27 mouse cellular contexts compared by ENCODE assay signal in genomic region chr2:113016236-113016635, GRCm38 (mm10).
A peak's percentile ranks its signal among the peaks of the same experiment; 100 is the strongest.
DNase-seq lines count a peak whose midpoint lies in the region; ATAC-seq lines count a peak whose summit lies in the region.
"Had no signal": no experiment of that assay in that cellular context is flagged by ENCODE, and none has a peak within 500 bp of the region (broad histone marks: within the 10 kb centered on the region; RNA-seq: fewer than 3 reads in every experiment).

No protein-coding gene starts in this region.

- peak; percentile 43 for ATAC-seq in forebrain, embryonic 16.5 days
- ATAC-seq in forebrain, embryonic 12.5 days (ENCODE audit: low FRiP score): no peak
- ATAC-seq in lung, embryonic 16.5 days (ENCODE audit: low read depth): no peak
- ATAC-seq: activated CD4-positive, CD25-positive, alpha-beta regulatory T cell, adult 4 months; CD4-positive, CD25-positive, alpha-beta regulatory T cell, adult 4 months; forebrain, embryonic 14.5 days; liver, embryonic 12.5 days had no signal

- H3K4me1 ChIP-seq in forebrain, embryonic 16.5 days (replicated peaks; ENCODE audit: control insufficient read depth, insufficient read depth, low read length): no peaks in the 10 kb centered on the region
- no peaks in the 10 kb centered on the region for H3K4me1 ChIP-seq in forebrain, embryonic 12.5 days
- no peaks in the 10 kb centered on the region for H3K4me1 ChIP-seq in lung, embryonic 16.5 days (replicated peaks; ENCODE audit: control insufficient read depth, insufficient read depth, low read length)
- H3K4me1 ChIP-seq: embryonic facial prominence, embryonic 10.5 days; heart, embryonic 12.5 days; limb, embryonic 12.5 days; liver, embryonic 12.5 days; stomach, embryonic 15.5 days had no signal

- H3K4me3 ChIP-seq in forebrain, embryonic 16.5 days (replicated peaks; ENCODE audit: low read length): no peak overlapping the region
- no peak overlapping the region for H3K4me3 ChIP-seq in forebrain, embryonic 12.5 days (replicated peaks)
- H3K4me3 ChIP-seq in lung, embryonic 16.5 days (ENCODE audit: low read length): no peak overlapping the region
- H3K4me3 ChIP-seq: embryonic facial prominence, embryonic 10.5 days; heart, embryonic 12.5 days; left cerebral cortex, adult 2 months; limb, embryonic 12.5 days; liver, embryonic 12.5 days; stomach, embryonic 15.5 days had no signal

- H3K36me3 ChIP-seq in forebrain, embryonic 16.5 days (ENCODE audit: control insufficient read depth, insufficient read depth): no peaks in the 10 kb centered on the region
- H3K36me3 ChIP-seq in forebrain, embryonic 12.5 days (replicated peaks): no peaks in the 10 kb centered on the region
- H3K36me3 ChIP-seq in lung, embryonic 16.5 days (ENCODE audit: control insufficient read depth, insufficient read depth, low read length): no peaks in the 10 kb centered on the region
- H3K36me3 ChIP-seq: embryonic facial prominence, embryonic 10.5 days; heart, embryonic 12.5 days; limb, embryonic 12.5 days; liver, embryonic 12.5 days; stomach, embryonic 15.5 days had no signal

- no peak overlapping the region for H3K4me2 ChIP-seq in forebrain, embryonic 16.5 days (ENCODE audit: low read length)
- no peak overlapping the region for H3K4me2 ChIP-seq in forebrain, embryonic 12.5 days
- H3K4me2 ChIP-seq in lung, embryonic 16.5 days (ENCODE audit: low read depth, low read length): no peak overlapping the region
- H3K4me2 ChIP-seq: heart, embryonic 12.5 days; limb, embryonic 12.5 days; liver, embryonic 12.5 days; stomach, embryonic 15.5 days had no signal

- H3K9me3 ChIP-seq in forebrain, embryonic 16.5 days (ENCODE audit: control insufficient read depth, low read length): no peaks in the 10 kb centered on the region
- H3K9me3 ChIP-seq in forebrain, embryonic 12.5 days: no peaks in the 10 kb centered on the region
- H3K9me3 ChIP-seq in lung, embryonic 16.5 days (ENCODE audit: control insufficient read depth, low read length): no peaks in the 10 kb centered on the region
- H3K9me3 ChIP-seq: embryonic facial prominence, embryonic 10.5 days; heart, embryonic 12.5 days; limb, embryonic 12.5 days; liver, embryonic 12.5 days; stomach, embryonic 15.5 days had no signal

- 66% methylated on average over 2 of the region's 2 CpGs for WGBS in forebrain, embryonic 16.5 days
- WGBS in forebrain, embryonic 12.5 days: 73% methylated on average over 2 of the region's 2 CpGs
- WGBS in lung, embryonic 16.5 days: 86% methylated on average over 2 of the region's 2 CpGs

- H3K27ac ChIP-seq in forebrain, embryonic 16.5 days (ENCODE audit: low read length): no peak overlapping the region
- H3K27ac ChIP-seq in forebrain, embryonic 12.5 days: no peak overlapping the region
- H3K27ac ChIP-seq in lung, embryonic 16.5 days (ENCODE audit: low read length): 0 out of 2 replicates have a peak overlapping the region, but pooled peaks have one; percentile 6
- H3K27ac ChIP-seq: embryonic facial prominence, embryonic 10.5 days; left cerebral cortex, adult 2 months; limb, embryonic 12.5 days; liver, embryonic 12.5 days; stomach, embryonic 15.5 days had no signal

- no peak for DNase-seq in lung, postnatal 14 days
- peak; percentile 46 for DNase-seq in cerebellum, adult 11-12 months
- peak; percentile 86 to 91 for DNase-seq in cerebellum, postnatal 14 days
- DNase-seq in retina, postnatal 1 day: no peak
- no peak for DNase-seq in gastrocnemius, postnatal 36 days
- DNase-seq: adrenal gland, postnatal 10 days; heart, postnatal 14 days; kidney, adult 2 months; kidney, postnatal 25 days; lung, adult 2 months; lung, postnatal 4 days; midbrain, embryonic 14.5 days; right cerebral cortex, postnatal 25 days; thymus, adult 18-20 months; thymus, postnatal 4 days had no signal

- H3K9ac ChIP-seq in forebrain, embryonic 16.5 days (replicated peaks; ENCODE audit: low read depth, low read length): no peak overlapping the region
- no peak overlapping the region for H3K9ac ChIP-seq in forebrain, embryonic 12.5 days
- no peak overlapping the region for H3K9ac ChIP-seq in lung, embryonic 16.5 days (ENCODE audit: low read length)
- H3K9ac ChIP-seq: heart, embryonic 12.5 days; limb, embryonic 12.5 days; liver, embryonic 12.5 days; stomach, embryonic 15.5 days had no signal

- intact Hi-C loops in gastrocnemius, postnatal 36 days (cut with DNase I): no loop called here

- no peaks in the 10 kb centered on the region for H3K27me3 ChIP-seq in forebrain, embryonic 16.5 days (replicated peaks; ENCODE audit: control insufficient read depth, insufficient read depth, low read length)
- H3K27me3 ChIP-seq in forebrain, embryonic 12.5 days: no peaks in the 10 kb centered on the region
- H3K27me3 ChIP-seq in lung, embryonic 16.5 days (ENCODE audit: control insufficient read depth, insufficient read depth, low read depth, low read length): no peaks in the 10 kb centered on the region
- H3K27me3 ChIP-seq: heart, embryonic 12.5 days; limb, embryonic 12.5 days; liver, embryonic 12.5 days; stomach, embryonic 15.5 days had no signal

Comparison
In these comparisons a context has a peak if more than half of its experiments do, and no peak if none do; other contexts are left out.
1. DNase-seq: peak in cerebellum, adult 11-12 months (single experiment) and cerebellum, postnatal 14 days (2 of 2); none in lung, postnatal 14 days (single experiment), retina, postnatal 1 day (single experiment) and gastrocnemius, postnatal 36 days (0 of 2).